Mouse (Mus musculus): ENCODE data around the gene Epas1. TPM values are rescaled to one million over a fixed set of nuclear protein-coding genes. Genes with fewer than 3 reads are reported as not detected.

The Epas1 gene
- polyA plus RNA-seq, 1 experiment from 2014 or later, result 4.3 TPM

- Histone ChIP-seq H3K4me2 (replicated peaks) (no peak overlapping the region), H3K36me3 (no peaks in the 10 kb centered on the region), H3K27me3 (no peaks in the 10 kb centered on the region), H3K4me3 (replicated peaks) (no peak overlapping the region), H3K9ac (replicated peaks) (no peak overlapping the region), H3K9me3 (no peaks in the 10 kb centered on the region), H3K4me1 (replicated peaks) (no peaks in the 10 kb centered on the region), H3K27ac (no peak overlapping the region)
- ATAC-seq, result no peak
- WGBS, result 91% methylated on average over 18 of the region's 18 CpGs
Observed at GRCm38 (mm10) chr17:86824502-86825162, 71.1 kb downstream of the Epas1 start.

GRCm38 (mm10) chr17:86825163-86825902 lies 71.8 kb downstream of the Epas1 start:
- Histone ChIP-seq H3K36me3 (no peaks in the 10 kb centered on the region), H3K27ac (no peak overlapping the region), H3K4me1 (replicated peaks) (no peaks in the 10 kb centered on the region), H3K27me3 (no peaks in the 10 kb centered on the region), H3K9me3 (no peaks in the 10 kb centered on the region), H3K9ac (replicated peaks) (no peak overlapping the region), H3K4me2 (replicated peaks) (no peak overlapping the region), H3K4me3 (replicated peaks) (no peak overlapping the region)
- WGBS, result 88% methylated on average over 9 of the region's 9 CpGs
- no peak for ATAC-seq

GRCm38 (mm10) chr17:86826376-86826775 lies 72.9 kb downstream of the Epas1 start:
- Histone ChIP-seq H3K27me3 (no peaks in the 10 kb centered on the region), H3K4me1 (replicated peaks) (no peaks in the 10 kb centered on the region), H3K36me3 (no peaks in the 10 kb centered on the region), H3K4me3 (replicated peaks) (no peak overlapping the region), H3K9ac (replicated peaks) (no peak overlapping the region), H3K27ac (no peak overlapping the region), H3K4me2 (replicated peaks) (no peak overlapping the region), H3K9me3 (no peaks in the 10 kb centered on the region)
- 94% methylated on average over 17 of the region's 17 CpGs for WGBS
- ATAC-seq, result no peak

- 95% methylated on average over 19 of the region's 19 CpGs for WGBS
- H3K4me1 ChIP-seq (replicated peaks), result no peaks in the 10 kb centered on the region
- H3K4me2 ChIP-seq (replicated peaks), result no peak overlapping the region
- no peak overlapping the region for H3K4me3 ChIP-seq (replicated peaks)
- no peaks in the 10 kb centered on the region for H3K27me3 ChIP-seq
- no peak overlapping the region for H3K9ac ChIP-seq (replicated peaks)
- no peak for ATAC-seq
- H3K36me3 ChIP-seq, result no peaks in the 10 kb centered on the region
- H3K27ac ChIP-seq, result no peak overlapping the region
- no peaks in the 10 kb centered on the region for H3K9me3 ChIP-seq
Observed at GRCm38 (mm10) chr17:86827391-86828165, 74.1 kb downstream of the Epas1 start.

GRCm38 (mm10) chr17:86828500-86828899 lies 75.0 kb downstream of the Epas1 start:
- Histone ChIP-seq H3K36me3 (no peaks in the 10 kb centered on the region), H3K4me1 (replicated peaks) (no peaks in the 10 kb centered on the region), H3K27ac (no peak overlapping the region), H3K4me2 (replicated peaks) (no peak overlapping the region), H3K9ac (replicated peaks) (no peak overlapping the region), H3K4me3 (replicated peaks) (no peak overlapping the region), H3K9me3 (no peaks in the 10 kb centered on the region), H3K27me3 (no peaks in the 10 kb centered on the region)
- WGBS, result 97% methylated on average over 11 of the region's 11 CpGs
- ATAC-seq, result no peak

GRCm38 (mm10) chr17:86829383-86830175 lies 76.1 kb downstream of the Epas1 start:
- no peak for ATAC-seq
- no peak overlapping the region for H3K4me2 ChIP-seq (replicated peaks)
- H3K27me3 ChIP-seq, result no peaks in the 10 kb centered on the region
- no peaks in the 10 kb centered on the region for H3K9me3 ChIP-seq
- WGBS, result 90% methylated on average over 13 of the region's 13 CpGs
- no peak overlapping the region for H3K9ac ChIP-seq (replicated peaks)
- H3K4me3 ChIP-seq (replicated peaks), result no peak overlapping the region
- no peak overlapping the region for H3K27ac ChIP-seq
- H3K36me3 ChIP-seq, result no peaks in the 10 kb centered on the region
- no peaks in the 10 kb centered on the region for H3K4me1 ChIP-seq (replicated peaks)

GRCm38 (mm10) chr17:86830893-86831292 lies 77.4 kb downstream of the Epas1 start:
- Histone ChIP-seq H3K4me3 (replicated peaks) (no peak overlapping the region), H3K36me3 (no peaks in the 10 kb centered on the region), H3K27ac (no peak overlapping the region), H3K4me1 (replicated peaks) (no peaks in the 10 kb centered on the region), H3K9me3 (no peaks in the 10 kb centered on the region), H3K27me3 (no peaks in the 10 kb centered on the region), H3K9ac (replicated peaks) (no peak overlapping the region), H3K4me2 (replicated peaks) (no peak overlapping the region)
- WGBS, result 95% methylated on average over 12 of the region's 12 CpGs
- no peak for ATAC-seq

- 69% methylated on average over 19 of the region's 19 CpGs for WGBS
- no peak overlapping the region for H3K27ac ChIP-seq
Observed at GRCm38 (mm10) chr17:86832562-86833327, 79.2 kb downstream of the Epas1 start.

GRCm38 (mm10) chr17:86833945-86834344 lies 80.4 kb downstream of the Epas1 start:
- ATAC-seq, result no peak
- Histone ChIP-seq H3K9me3 (no peaks in the 10 kb centered on the region), H3K27me3 (no peaks in the 10 kb centered on the region), H3K4me1 (replicated peaks) (no peaks in the 10 kb centered on the region), H3K4me3 (replicated peaks) (no peak overlapping the region), H3K36me3 (no peaks in the 10 kb centered on the region), H3K4me2 (replicated peaks) (no peak overlapping the region), H3K27ac (no peak overlapping the region), H3K9ac (replicated peaks) (no peak overlapping the region)
- WGBS, result 96% methylated on average over 10 of the region's 10 CpGs

More at GRCm38 (mm10) chr17:86832562-86833327, 79.2 kb downstream of the Epas1 start:
- ATAC-seq, result no peak
- no peaks in the 10 kb centered on the region for H3K9me3 ChIP-seq
- no peaks in the 10 kb centered on the region for H3K36me3 ChIP-seq
- no peak overlapping the region for H3K4me3 ChIP-seq (replicated peaks)
- H3K27me3 ChIP-seq, result no peaks in the 10 kb centered on the region
- H3K9ac ChIP-seq (replicated peaks), result no peak overlapping the region
- no peaks in the 10 kb centered on the region for H3K4me1 ChIP-seq (replicated peaks)
- H3K4me2 ChIP-seq (replicated peaks), result no peak overlapping the region

GRCm38 (mm10) chr17:86839308-86839707 lies 85.8 kb downstream of the Epas1 start:
- H3K36me3 ChIP-seq, result no peaks in the 10 kb centered on the region
- ATAC-seq, result no peak
- no peak overlapping the region for H3K27ac ChIP-seq
- H3K9me3 ChIP-seq, result no peaks in the 10 kb centered on the region
- 67% methylated on average over 5 of the region's 5 CpGs for WGBS
- no peaks in the 10 kb centered on the region for H3K27me3 ChIP-seq
- no peak overlapping the region for H3K4me3 ChIP-seq (replicated peaks)
- no peak overlapping the region for H3K9ac ChIP-seq (replicated peaks)
- H3K4me1 ChIP-seq (replicated peaks), result no peaks in the 10 kb centered on the region
- H3K4me2 ChIP-seq (replicated peaks), result no peak overlapping the region

GRCm38 (mm10) chr17:86850700-86851337 lies 97.3 kb downstream of the Epas1 start:
- WGBS, result 73% methylated on average over 9 of the region's 9 CpGs
- no peak for ATAC-seq
- no peaks in the 10 kb centered on the region for H3K9me3 ChIP-seq
- no peaks in the 10 kb centered on the region for H3K36me3 ChIP-seq
- H3K9ac ChIP-seq (replicated peaks), result no peak overlapping the region
- H3K27me3 ChIP-seq, result no peaks in the 10 kb centered on the region
- H3K4me1 ChIP-seq (replicated peaks), result no peaks in the 10 kb centered on the region
- no peak overlapping the region for H3K27ac ChIP-seq
- no peak overlapping the region for H3K4me3 ChIP-seq (replicated peaks)
- no peak overlapping the region for H3K4me2 ChIP-seq (replicated peaks)
